Mouse (Mus musculus): ENCODE data around the gene Ehd2. TPM values are rescaled to one million over a fixed set of nuclear protein-coding genes. Genes with fewer than 3 reads are reported as not detected.

The Ehd2 gene
- total RNA-seq, 2 experiments from 2014 or later, result 93.1 to 131 TPM

GRCm38 (mm10) chr7:15949216-15949790 is 18.1 kb downstream of the Ehd2 start:
- DNase-seq, result no peak
- intact Hi-C loops (cut with DNase I), result loop anchor here (2.0 kb wide), 1 partner anchor 17 kb away; no protein-coding TSS in a partner anchor

GRCm38 (mm10) chr7:15948381-15948941 is 18.9 kb downstream of the Ehd2 start:
- DNase-seq, result peak; percentile 93
- intact Hi-C loops (cut with DNase I), result loop anchor here (1.0 to 2.0 kb wide), 2 partner anchors 16 to 19 kb away; partner anchors contain the start of gene Ehd2

DNA sequence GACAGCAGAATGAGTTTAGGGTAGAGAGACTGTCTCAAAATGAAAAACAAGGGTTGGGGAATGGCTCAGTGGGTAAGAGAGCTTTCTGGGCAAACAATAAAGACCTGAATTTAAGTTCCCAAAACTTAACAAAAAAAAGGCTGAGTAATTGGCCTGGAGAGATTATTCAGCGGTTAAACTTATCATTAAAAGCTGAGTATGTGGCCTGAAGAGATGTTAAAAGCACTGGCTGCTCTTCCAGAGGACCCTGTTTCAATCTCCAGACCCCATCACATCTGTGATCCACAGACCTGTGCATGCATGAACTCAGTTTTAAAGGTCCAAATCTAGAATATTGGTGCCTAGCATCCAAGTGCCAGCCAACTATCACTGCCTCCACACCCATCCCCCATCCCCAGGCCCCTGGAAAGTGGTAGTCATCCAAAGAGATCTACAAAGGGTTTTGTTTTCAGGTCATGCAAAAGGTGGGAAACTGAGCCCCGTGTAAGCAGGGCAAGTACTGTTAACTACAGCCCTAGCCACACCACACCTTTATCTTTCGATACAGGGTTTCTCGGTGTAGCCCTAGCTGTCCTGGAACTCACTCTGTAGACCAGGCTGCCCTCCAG is 19.6 kb downstream of the Ehd2 start:
- DNase-seq, result no peak
- intact Hi-C loops (cut with DNase I), result loop anchor here (1.0 to 2.0 kb wide), 2 partner anchors 15 to 20 kb away; partner anchors contain the start of gene Ehd2

- intact Hi-C loops (cut with DNase I), result no loop called here
- peak; percentile 92 to 97 for DNase-seq
Observed at GRCm38 (mm10) chr7:15945721-15946536, 21.4 kb downstream of the Ehd2 start, which contains the start of gene Nop53. Gene Nop53 (minus strand): TSS chr7:15946074.

DNA sequence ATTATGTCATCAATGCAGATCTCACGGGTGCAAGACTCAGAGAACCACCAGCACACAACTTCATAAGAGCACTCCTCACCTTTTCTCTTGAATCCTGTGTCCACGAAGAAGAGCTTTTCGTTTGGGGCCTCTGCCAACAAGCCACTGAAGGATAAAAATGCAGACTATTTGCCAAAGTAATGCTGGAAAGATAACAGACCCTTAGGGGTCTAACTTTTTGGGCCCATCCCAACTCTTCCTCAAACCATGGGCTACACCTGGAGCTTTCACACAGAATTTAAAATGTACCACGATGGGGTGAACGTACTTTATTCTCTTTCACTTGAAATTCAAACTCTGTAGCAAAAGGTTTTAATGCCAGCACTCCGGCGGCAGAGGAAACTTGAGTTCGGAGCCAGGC is 22.2 kb downstream of the Ehd2 start:
- DNase-seq, result no peak
- intact Hi-C loops (cut with DNase I), result no loop called here

DNA sequence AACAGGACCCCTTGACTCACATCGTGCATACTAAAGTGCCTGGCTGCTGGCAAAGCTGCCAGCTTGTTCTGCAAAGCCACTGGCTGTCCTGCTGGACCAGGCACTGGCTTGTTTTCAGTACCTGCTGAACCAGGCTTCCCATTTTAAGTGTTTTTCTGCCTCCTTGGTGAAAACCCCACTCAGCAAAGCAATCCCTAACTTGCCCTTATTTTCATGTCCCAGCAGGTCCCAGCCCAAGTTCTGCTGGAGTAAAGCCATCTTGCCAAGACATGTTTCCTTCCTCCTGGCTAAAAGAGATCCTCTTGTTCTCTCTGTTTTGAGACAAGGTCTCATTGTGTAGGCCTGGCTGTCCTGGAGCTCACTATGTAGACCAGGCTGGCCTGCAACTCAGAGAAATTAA is 23.1 kb downstream of the Ehd2 start:
- intact Hi-C loops (cut with DNase I), result no loop called here

GRCm38 (mm10) chr7:15938621-15939020 is 28.7 kb downstream of the Ehd2 start:
- intact Hi-C loops (cut with DNase I), result no loop called here
- DNase-seq, result no peak

More for the DNA sequence above, 23.1 kb downstream of the Ehd2 start:
- no peak for DNase-seq

DNA sequence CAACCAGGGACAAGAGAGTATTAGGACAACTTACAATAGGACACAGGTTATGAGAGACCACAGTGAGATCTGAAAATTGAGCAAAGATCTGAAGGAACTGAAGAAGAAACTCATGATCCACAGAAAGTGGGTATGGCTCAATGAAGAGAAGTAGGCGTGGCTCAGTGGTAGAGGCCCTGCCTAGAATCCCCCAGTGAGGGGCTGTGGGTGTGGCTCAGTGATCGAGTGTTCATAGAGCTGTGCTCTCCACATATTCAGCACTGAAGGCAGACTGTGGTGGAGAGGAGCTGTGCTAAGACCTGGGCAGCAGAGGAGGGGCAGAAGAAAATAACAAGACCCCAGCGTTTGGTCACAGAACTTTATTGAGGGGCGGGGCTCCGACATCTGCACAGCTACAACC is 29.9 kb downstream of the Ehd2 start:
- intact Hi-C loops (cut with DNase I), result no loop called here
- DNase-seq, result no peak

DNA sequence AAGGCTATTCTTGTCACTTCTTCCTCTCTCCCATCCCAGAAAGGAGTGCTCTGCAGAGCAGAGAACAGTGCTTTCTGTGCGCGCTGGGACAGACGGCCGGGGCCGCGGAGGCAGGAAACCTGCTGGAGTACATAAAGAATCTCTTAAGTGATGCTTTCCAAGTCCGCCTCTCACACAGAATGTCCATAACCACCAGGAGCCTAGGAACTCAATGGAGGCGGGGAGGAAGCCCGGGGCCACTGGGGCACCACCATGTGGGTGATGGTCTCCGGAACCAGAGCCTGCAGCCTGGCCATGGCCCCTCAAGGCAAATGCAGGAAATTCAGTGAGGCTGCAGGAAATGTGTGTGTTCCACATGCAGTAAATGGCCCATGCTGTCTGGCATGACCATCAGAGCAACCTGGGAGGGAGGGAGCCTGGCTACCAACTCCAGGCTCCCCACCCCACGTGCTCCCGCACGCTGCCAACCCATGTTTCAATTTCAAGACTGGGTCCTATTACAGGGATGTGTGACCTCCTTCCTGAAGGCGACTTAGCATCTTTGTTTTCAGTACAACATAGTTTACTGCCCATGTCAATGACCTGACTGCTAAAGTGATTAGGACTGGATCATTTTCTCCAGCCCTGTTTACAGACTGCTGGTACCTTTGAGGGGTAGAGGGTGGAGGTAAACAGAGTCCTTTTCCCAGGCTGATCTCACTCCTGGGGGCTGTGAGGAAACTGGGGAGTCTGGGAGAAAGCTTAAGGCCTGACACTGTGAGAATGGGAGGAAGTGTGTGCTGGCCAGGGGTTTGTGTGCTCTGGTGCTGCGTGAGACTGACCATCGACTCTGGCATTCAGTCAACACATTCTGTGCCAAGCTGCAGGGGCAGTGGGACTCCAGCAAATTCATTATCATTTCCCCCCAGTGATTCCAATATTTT is 33.7 kb downstream of the Ehd2 start:
- peak; percentile 42 to 56 for DNase-seq
- intact Hi-C loops (cut with DNase I), result loop anchor here (1.0 to 2.0 kb wide), 2 partner anchors 15 to 29 kb away; no protein-coding TSS in a partner anchor

DNA sequence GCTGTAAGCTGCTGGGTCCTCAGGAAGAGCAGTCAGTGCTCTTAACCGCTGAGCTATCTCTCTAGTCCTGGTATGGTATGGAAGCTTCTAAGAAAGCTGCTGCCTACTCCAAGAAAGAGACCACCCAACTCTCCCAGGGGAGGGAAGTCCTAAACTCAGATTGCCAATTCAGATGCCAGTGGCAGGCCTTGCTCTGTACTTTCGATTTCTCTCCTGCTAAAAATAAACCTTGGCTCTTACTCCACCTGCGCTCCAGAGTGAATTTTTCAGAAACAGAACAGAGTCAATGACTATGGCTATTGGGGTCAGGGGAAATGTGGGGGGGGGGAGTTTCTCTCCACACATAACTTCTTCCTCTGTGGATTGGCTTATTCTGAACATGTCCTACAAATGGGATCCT is 35.7 kb downstream of the Ehd2 start:
- intact Hi-C loops (cut with DNase I), result loop anchor here (2.0 kb wide), 1 partner anchor 17 kb away; no protein-coding TSS in a partner anchor
- no peak for DNase-seq

GRCm38 (mm10) chr7:15930543-15930942 is 36.8 kb downstream of the Ehd2 start:
- intact Hi-C loops (cut with DNase I), result loop anchor here (1.0 kb wide), 1 partner anchor 37 kb away; the partner anchor contains the start of gene Ehd2
- DNase-seq, result no peak

DNA sequence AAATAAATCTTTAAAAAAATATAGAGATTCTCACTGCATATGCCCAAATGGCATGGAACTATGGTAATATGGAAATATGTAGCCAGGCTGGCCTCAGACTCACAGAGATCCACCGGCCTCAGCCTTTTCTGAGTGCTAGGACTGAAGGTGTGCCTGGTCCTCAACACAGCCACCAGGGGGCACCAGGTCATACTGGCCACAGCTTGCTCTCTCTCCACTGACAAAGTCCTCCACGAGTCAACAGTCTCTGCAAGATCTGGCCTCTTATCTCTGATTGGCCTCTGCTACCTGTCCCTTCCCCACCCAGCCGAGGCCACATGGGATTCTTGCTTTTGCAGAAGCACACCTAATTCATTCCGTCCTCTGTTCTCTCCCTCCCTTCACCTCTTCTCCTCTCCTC is 37.5 kb downstream of the Ehd2 start:
- DNase-seq, result peak; percentile 77 to 80
- intact Hi-C loops (cut with DNase I), result loop anchor here (1.0 kb wide), 1 partner anchor 37 kb away; the partner anchor contains the start of gene Ehd2

- DNase-seq, result peak; percentile 90 to 96
- intact Hi-C loops (cut with DNase I), result loop anchor here (5.0 kb wide), 1 partner anchor 130 kb away; no protein-coding TSS in a partner anchor
Observed at GRCm38 (mm10) chr7:15922220-15922773, 45.1 kb downstream of the Ehd2 start, which contains the start of gene Selenow. Gene Selenow (minus strand): TSS chr7:15922402.

- no peak for DNase-seq
- intact Hi-C loops (cut with DNase I), result loop anchor here (5.0 kb wide), 1 partner anchor 131 kb away; no protein-coding TSS in a partner anchor
Observed at GRCm38 (mm10) chr7:15921796-15922195, 45.6 kb downstream of the Ehd2 start.

DNA sequence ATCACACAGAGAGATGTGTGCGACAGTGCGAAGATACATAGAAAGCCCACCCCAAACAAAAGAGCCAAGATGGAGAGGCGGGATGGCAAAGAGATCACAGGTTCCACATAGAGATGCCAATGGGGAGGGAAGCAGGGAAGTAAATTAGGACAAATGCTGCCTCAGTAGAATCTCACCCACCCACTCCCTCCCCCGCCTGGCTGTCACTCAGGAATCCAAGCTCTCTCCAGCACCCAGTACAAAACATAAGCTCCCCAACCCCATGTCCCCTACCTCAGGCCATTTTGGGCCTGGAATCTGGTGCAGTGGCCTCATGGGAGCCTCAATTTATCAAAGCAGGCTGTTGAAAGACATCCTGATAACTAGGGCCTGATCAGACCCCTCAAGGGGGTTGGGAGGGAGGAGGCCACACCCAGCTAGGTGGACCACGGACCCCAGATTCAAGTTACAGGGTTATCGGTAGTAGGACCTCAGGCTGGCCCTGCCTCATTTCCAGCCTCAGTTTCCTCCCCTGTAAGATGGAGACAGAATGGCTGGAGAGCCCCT is 46.6 kb downstream of the Ehd2 start:
- intact Hi-C loops (cut with DNase I), result loop anchor here (5.0 kb wide), 1 partner anchor 132 kb away; no protein-coding TSS in a partner anchor
- DNase-seq, result no peak

GRCm38 (mm10) chr7:15919947-15920346 is 47.4 kb downstream of the Ehd2 start:
- intact Hi-C loops (cut with DNase I), result loop anchor here (5.0 kb wide), 1 partner anchor 132 kb away; no protein-coding TSS in a partner anchor
- no peak for DNase-seq

- intact Hi-C loops (cut with DNase I), result no loop called here
- no peak for DNase-seq
Observed at GRCm38 (mm10) chr7:15918371-15918770, 49.0 kb downstream of the Ehd2 start.

DNA sequence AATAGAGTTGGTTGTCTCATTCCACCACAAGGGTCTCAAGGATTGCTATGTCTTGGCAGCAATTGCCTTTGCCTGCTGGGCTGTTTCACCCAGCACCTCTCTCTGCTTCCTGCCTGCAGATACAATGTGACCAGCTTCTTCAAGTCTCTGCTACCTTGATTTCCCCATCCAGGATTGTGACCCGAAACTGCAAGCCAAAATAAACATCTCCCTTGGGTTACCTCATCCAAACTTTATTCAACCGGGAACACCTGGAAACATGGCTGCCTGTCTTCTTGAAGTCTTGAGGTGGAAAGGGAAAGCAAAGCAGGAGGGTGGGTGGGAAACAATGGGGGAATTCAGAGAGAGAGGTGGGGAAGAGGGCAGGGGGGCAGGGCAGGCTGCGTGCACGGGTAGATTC is 50.4 kb downstream of the Ehd2 start:
- DNase-seq, result no peak
- intact Hi-C loops (cut with DNase I), result no loop called here

All from heart, postnatal 36 days (tissue).